Mouse (Mus musculus) left cerebral cortex, adult 2 months (tissue): ENCODE measurements around the gene Iba57. TPM values are rescaled to one million over a fixed set of nuclear protein-coding genes. Genes with fewer than 3 reads are reported as not detected.

Source experiments
- DNase-seq, 2 experiments: peaks; one replicate each; pipeline ENCODE4 v3.0.0; 2021 to 2022; ENCODE audit warnings: low spot score in 2 of 2, mixed read lengths in 1 of 2; ENCODE audit errors: extremely low spot score in 1 of 2
- H3K27ac ChIP-seq: fragments of 200-600 bp; 2 replicates; pipeline ENCODE4 v1.8.1; 2022
- H3K4me3 ChIP-seq: fragments of 200-600 bp; 2 replicates; pipeline ENCODE4 v1.8.1; 2022
- CTCF ChIP-seq: fragments of 200-600 bp; IDR thresholded peaks from 2 replicates; pipeline ENCODE4 v1.8.1; 2022; ENCODE audit warnings: antibody characterized with exemption, mild to moderate bottlenecking, moderate library complexity
- intact Hi-C: fragments of 180-260 bp; cut with DNase I; formaldehyde crosslinking; loops from one replicate; pipeline ENCODE4 v1.15.1; 2025
- total RNA-seq, 2 experiments: library from RNA; stranded (reverse); gene quantifications; 2 replicates each; pipeline ENCODE4 v1.2.3; 2021

The Iba57 gene
- total RNA-seq, 2 experiments from 2014 or later, result 7.4 to 7.8 TPM

- intact Hi-C loops, result loop anchor here (1.0 kb wide), 1 partner anchor 10 kb away; no protein-coding TSS in a partner anchor
- peak overlapping the region; percentile 72 for H3K4me3 ChIP-seq
- H3K27ac ChIP-seq, result no peak overlapping the region; the same call in 1 of the 2 replicates
- no peak for DNase-seq
- TF ChIP-seq CTCF, result no peak
Measured at GRCm38 (mm10) chr11:59201216-59202002, 37.9 kb upstream of the Iba57 start.

DNA sequence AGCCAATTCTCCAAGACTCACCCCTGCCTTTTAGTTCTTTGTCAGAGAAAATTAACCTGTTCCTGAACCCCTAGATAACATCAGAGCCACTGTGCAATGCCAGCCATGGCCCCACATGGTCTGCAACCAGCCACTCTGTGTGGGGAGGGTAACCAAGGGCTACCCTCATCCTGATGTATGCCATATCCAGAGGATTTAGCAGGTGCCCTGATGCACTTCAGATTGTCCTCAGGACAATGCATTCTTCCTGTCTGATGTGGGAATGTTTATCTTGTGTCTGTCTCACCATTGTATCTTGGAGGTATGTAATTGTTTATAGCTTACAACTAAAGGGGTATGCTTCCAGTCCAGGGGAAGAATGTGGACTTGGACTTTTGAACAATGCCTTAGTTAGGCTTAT is 32.7 kb upstream of the Iba57 start:
- TF ChIP-seq CTCF, result no peak
- intact Hi-C loops, result no loop called here
- no peak overlapping the region for H3K4me3 ChIP-seq
- no peak for DNase-seq
- no peak overlapping the region for H3K27ac ChIP-seq

GRCm38 (mm10) chr11:59192059-59192386 is 28.5 kb upstream of the Iba57 start, which contains the start of gene Guk1:
Gene Guk1 (minus strand): TSS chr11:59192212.
- intact Hi-C loops, result no loop called here
- Histone ChIP-seq H3K4me3 (peak within 1 kb of the TSS; percentile 84), H3K27ac (peak within 1 kb of the TSS; percentile 71)
- TF ChIP-seq CTCF, result no peak
- no peak for DNase-seq

DNA sequence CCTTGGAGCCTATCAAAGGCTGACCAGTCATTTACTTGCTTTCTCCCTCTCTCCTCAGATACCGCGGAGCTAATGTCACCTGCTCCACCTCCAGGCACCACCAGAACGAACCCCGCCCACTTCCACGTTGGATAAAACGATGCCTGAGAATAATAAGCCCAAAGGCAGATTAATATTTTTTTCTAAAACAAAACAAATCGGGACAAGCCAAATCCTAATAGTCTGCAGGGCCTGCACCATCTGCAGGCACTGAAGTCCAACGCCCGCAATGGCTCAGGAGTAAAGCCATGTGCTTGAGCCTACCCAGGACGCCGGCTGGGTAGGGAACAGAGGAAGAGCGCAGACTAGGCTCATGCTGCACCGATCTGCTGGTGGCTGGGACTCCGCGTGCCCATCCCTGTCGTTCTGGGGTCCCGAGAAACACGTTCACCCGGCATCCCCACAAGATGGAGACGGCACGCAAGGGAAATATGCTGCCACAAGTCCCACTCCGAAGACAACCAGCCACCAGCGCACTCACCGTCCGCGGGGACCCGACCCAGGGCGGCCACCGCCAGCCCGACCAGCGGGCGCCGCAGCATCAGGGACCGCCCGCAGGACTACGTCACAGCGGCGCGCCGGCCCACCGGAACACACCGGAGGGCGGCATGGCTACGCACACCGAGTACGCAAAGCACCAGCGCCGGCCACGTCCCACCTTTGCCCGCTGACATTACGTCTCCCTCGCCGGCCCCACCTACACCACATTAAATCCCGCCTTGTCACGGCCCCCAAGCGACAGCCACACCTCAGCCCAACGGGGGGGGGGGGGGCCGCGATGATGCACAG is 27.9 kb upstream of the Iba57 start:
- intact Hi-C loops, result loop anchor here (1.0 kb wide), 1 partner anchor 11 kb away; the partner anchor contains the start of gene Mrpl55
- DNase-seq, result peak; percentile 90 to 92
- peak overlapping the region; percentile 84 for H3K4me3 ChIP-seq
- peak overlapping the region; percentile 64 for H3K27ac ChIP-seq
- no peak for TF ChIP-seq CTCF

GRCm38 (mm10) chr11:59187706-59188105 is 24.2 kb upstream of the Iba57 start:
- Histone ChIP-seq H3K27ac (no peak overlapping the region), H3K4me3 (no peak overlapping the region)
- intact Hi-C loops, result no loop called here
- no peak for DNase-seq
- TF ChIP-seq CTCF, result no peak

DNA sequence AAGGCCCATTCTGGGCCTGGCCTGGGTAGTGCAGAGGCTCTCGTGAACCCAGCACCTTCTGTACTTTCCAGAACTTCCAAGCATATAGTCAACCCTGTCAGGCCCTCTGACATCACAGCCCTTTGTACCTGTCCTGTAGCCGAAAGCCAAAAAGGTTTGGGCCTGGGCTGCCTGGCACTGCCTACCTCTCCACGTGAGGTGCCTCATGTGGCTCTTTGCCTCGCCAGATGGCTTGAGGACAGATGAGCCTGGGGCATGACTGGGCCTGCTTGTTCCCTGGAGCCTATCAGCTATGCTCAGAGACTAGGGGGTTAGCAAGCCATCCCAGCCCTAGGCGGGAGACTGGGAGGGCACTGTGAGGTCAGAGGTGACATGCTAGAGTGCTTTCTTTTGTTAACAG is 22.0 kb upstream of the Iba57 start:
- no peak for TF ChIP-seq CTCF
- H3K4me3 ChIP-seq, result no peak overlapping the region
- DNase-seq, result no peak
- no peak overlapping the region for H3K27ac ChIP-seq
- intact Hi-C loops, result loop anchor here (2.0 kb wide), 1 partner anchor 87 kb away; no protein-coding TSS in a partner anchor

- H3K27ac ChIP-seq, result peak overlapping the region; percentile 3; the same call in 1 of the 2 replicates
- intact Hi-C loops, result loop anchor here (2.0 to 5.0 kb wide), 3 partner anchors 21 to 212 kb away; partner anchors contain the start of gene Iba57
- peak; percentile 87 for TF ChIP-seq CTCF
Measured at GRCm38 (mm10) chr11:59183821-59184220, 20.3 kb upstream of the Iba57 start.

GRCm38 (mm10) chr11:59182864-59183331 is 19.4 kb upstream of the Iba57 start, which contains the start of gene Gjc2:
Gene Gjc2 (minus strand): TSS chr11:59183213.
- intact Hi-C loops, result loop anchor here (2.0 to 5.0 kb wide), 2 partner anchors 20 to 211 kb away; partner anchors contain the start of gene Iba57
- Histone ChIP-seq H3K4me3 (peak within 1 kb of the TSS; percentile 22), H3K27ac (peak within 1 kb of the TSS; percentile 65)
- TF ChIP-seq CTCF, result no peak
- peak; percentile 28 to 36 for DNase-seq

More at GRCm38 (mm10) chr11:59183821-59184220, 20.3 kb upstream of the Iba57 start:
- DNase-seq, result peak; percentile 46 to 49
- no peak overlapping the region for H3K4me3 ChIP-seq

- Histone ChIP-seq H3K4me3 (no peak overlapping the region), H3K27ac (no peak overlapping the region)
- TF ChIP-seq CTCF, result no peak
- DNase-seq, result no peak
- intact Hi-C loops, result no loop called here
Measured at GRCm38 (mm10) chr11:59176921-59177320, 13.4 kb upstream of the Iba57 start.

DNA sequence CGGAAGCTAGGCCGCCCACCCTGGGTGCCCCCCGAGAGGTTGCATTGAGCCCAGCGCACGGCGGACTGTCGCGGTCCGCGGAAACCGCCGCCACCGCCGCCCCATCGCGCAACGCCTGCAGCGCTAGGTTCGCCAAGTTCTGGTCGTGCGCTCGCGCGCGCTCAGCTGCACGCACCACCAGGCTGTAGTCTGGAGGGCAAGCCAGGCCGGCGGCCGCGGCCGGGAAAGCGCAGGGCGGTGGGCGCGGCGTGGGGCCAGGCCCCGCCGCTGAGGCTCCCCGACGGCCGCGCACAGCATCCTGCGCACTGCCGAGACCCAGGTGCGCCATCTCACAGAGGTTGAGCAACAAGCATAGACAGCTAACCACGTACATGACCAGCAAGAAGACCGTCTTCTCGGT is 12.9 kb upstream of the Iba57 start:
- no peak for TF ChIP-seq CTCF
- DNase-seq, result no peak
- H3K4me3 ChIP-seq, result no peak overlapping the region
- intact Hi-C loops, result no loop called here
- no peak overlapping the region for H3K27ac ChIP-seq

DNA sequence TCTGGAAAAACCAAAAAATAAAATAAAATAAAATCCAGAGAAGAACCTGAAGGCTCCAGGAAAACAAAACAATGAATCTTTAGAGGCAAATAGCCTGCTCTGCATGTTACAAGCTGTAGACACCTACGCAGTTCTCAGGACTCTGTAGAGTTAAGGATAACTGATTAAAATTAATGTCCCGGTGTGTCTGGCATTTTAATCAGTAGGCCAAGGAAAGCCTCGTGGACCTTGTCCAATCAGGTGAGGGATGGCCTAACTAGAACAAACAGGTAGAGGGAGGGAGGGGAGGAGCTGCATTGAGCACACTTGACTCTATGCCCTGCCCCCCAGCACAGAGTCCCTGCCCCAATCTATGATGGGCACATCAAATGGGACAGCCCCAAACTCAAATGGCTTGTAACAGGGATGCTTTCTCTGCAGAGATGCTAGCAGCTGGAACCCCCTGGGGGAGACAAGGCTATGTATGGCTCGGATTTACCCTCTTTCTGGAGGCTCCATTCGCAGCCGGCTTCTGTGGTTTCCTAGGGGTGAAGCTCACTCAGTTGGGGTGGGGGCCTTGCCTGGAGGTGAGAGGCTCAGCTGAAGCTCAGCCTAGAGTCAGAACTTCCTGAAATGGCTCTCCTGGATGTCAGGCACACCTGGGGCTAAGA is 10.8 kb upstream of the Iba57 start:
- Histone ChIP-seq H3K27ac (no peak overlapping the region), H3K4me3 (no peak overlapping the region)
- intact Hi-C loops, result no loop called here
- DNase-seq, result no peak
- TF ChIP-seq CTCF, result no peak
